Mouse (Mus musculus): Measurements from ENCODE around the gene Lsm14b.

DNA sequence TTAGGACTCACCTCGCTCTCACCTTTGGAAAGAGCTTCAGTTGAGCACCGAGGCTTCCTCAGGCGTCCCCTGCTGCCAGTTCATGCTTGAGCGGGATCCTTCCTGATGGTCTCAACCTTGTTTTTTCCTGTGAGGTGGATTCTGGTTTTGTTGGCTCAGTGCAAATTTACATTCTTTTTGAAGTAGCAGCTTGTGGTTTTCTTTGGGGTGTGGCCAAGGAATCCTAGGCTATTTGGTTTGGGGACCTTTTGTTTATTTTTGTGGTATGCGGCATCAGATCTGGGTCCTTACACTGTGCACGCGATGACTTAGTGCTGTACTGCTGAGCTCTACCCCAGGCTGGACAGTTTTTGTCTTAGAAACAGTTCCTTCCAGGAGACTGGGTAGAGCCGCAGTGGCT, 55.9 kb downstream of the Lsm14b start:
- no peak for TF ChIP-seq ZNF384 (IDR thresholded peaks at IDR 0.05; ENCODE audit: low read depth, low read length)
- no peak for TF ChIP-seq HCFC1 (IDR thresholded peaks at IDR 0.05; ENCODE audit: borderline replicate concordance, insufficient read depth, low read length)
- TF ChIP-seq MAFK (IDR thresholded peaks at IDR 0.05; ENCODE audit: insufficient read depth, low read depth, low read length): no peak

Measured in ES-E14 (cell line).